Mouse (Mus musculus): ENCODE data around the gene Mrpl42. TPM values are rescaled to one million over a fixed set of nuclear protein-coding genes. Genes with fewer than 3 reads are reported as not detected.

The Mrpl42 gene
- polyA plus RNA-seq, 1 experiment from 2014 or later: 295 TPM

DNA sequence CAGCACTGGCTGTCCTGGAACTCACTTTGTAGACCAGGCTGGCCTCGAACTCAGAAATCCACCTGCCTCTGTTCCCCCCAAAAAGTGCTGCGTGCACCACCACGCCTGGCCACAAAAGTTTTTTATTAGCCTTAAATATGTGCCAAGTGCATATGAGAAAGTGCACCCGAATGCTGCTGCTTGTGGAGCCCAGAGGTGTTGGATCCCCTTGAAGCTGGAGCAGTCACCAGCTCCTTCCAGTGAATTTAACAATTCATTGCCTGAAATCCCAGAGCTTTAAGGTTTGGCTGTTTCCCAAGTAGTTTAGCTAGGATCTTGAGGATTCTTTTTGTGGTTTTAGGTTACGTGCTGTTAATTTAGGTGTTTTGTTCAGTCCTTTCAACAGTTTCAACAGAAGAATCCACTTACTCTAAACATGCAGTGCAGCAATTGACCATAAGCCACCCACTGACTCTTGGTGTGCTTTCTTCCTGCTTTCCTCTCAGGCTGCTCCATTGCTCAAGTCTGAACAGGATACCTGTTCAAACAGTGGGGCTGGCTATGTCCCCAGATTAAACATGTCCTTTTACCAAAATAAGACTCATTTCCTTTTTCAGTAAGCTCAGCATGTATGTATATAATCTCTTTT, 24.9 kb upstream of the Mrpl42 start:
- H3K9me3 ChIP-seq (ENCODE audit: control insufficient read depth, low read length): no peaks in the 10 kb centered on the region
- H3K36me3 ChIP-seq (ENCODE audit: control insufficient read depth, insufficient read depth, low read length): no peaks in the 10 kb centered on the region
- no peak overlapping the region for H3K27ac ChIP-seq (ENCODE audit: low read depth, low read length)
- no peak overlapping the region for H3K4me3 ChIP-seq (ENCODE audit: low read depth, low read length)
- no peak overlapping the region for H3K4me2 ChIP-seq (ENCODE audit: low read depth)
- DNase-seq (ENCODE audit: low spot score) (no peak), ATAC-seq (ENCODE audit: insufficient read depth, low FRiP score, low TSS enrichment) (no peak)
- 0 out of 2 replicates have a peak, but pooled peaks cover 2% of the 10 kb centered on the region for H3K4me1 ChIP-seq (ENCODE audit: control insufficient read depth, insufficient read depth, low read length)
- no peak overlapping the region for H3K9ac ChIP-seq (ENCODE audit: low read length)
- H3K27me3 ChIP-seq (ENCODE audit: control insufficient read depth, insufficient read depth, low read length): no peaks in the 10 kb centered on the region
- WGBS: 79% methylated on average over 5 of the region's 5 CpGs

DNA sequence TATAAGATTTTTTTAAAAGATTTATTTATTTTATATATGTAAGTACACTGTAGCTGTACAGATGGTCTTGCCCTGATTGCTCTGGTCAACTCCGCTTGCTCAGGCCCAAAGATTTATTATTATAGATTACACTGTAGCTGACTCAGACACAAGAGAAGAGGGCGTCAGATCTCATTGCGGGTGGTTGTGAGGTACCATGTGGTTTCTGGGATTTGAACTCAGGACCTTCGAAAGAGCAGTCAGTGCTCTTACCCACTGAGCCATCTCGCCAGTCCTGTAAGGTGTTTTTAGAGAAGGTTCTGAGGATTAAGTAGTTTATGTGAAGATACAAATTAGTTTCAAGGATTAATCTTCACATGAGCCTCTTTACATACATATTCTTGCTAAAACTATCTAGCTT, 24.1 kb upstream of the Mrpl42 start:
- DNase-seq (ENCODE audit: low spot score): no peak
- Histone ChIP-seq H3K27me3 (ENCODE audit: control insufficient read depth, insufficient read depth, low read length) (no peaks in the 10 kb centered on the region), H3K9ac (ENCODE audit: low read length) (no peak overlapping the region), H3K4me1 (ENCODE audit: control insufficient read depth, insufficient read depth, low read length) (0 out of 2 replicates have a peak, but pooled peaks cover under 1% of the 10 kb centered on the region), H3K4me2 (ENCODE audit: low read depth) (no peak overlapping the region), H3K27ac (ENCODE audit: low read depth, low read length) (no peak overlapping the region), H3K4me3 (ENCODE audit: low read depth, low read length) (no peak overlapping the region), H3K9me3 (ENCODE audit: control insufficient read depth, low read length) (no peaks in the 10 kb centered on the region), H3K36me3 (ENCODE audit: control insufficient read depth, insufficient read depth, low read length) (no peaks in the 10 kb centered on the region)
- WGBS: 93% methylated on average over 5 of the region's 5 CpGs
- ATAC-seq (ENCODE audit: insufficient read depth, low FRiP score, low TSS enrichment): no peak

DNA sequence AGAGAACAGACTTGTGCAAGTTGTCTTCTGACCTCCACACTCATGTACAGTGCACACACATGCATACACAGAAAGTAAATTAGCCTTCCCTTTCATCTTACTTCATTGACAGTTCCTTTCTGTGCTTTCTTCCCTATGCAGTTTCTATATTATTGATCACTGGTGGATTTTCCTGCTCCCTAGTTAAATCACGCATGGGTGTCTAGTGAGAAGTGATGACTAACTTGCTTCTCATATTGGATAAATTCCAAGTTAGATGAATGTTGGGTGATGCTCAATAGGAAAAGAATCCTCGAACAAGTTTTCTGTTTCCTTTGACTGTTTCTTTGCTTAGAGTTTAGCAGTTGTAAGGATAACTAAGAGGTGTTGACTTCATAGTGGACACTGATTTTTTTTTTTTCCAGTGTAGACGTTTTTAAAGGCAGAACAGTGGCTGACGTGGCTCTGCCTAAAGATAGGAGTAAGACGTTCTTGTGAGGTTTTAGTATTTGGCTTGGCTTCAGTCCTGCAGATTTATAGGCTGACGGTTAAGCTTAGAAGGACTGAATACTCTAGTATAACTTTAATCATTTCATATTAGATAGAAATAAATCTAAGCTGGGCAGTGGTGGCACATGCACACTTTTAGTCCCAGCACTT, 23.4 kb upstream of the Mrpl42 start:
- Histone ChIP-seq H3K4me3 (ENCODE audit: low read depth, low read length) (no peak overlapping the region), H3K27me3 (ENCODE audit: control insufficient read depth, insufficient read depth, low read length) (no peaks in the 10 kb centered on the region), H3K9me3 (ENCODE audit: control insufficient read depth, low read length) (no peaks in the 10 kb centered on the region), H3K4me1 (ENCODE audit: control insufficient read depth, insufficient read depth, low read length) (no peaks in the 10 kb centered on the region), H3K4me2 (ENCODE audit: low read depth) (no peak overlapping the region), H3K36me3 (ENCODE audit: control insufficient read depth, insufficient read depth, low read length) (no peaks in the 10 kb centered on the region), H3K9ac (ENCODE audit: low read length) (no peak overlapping the region), H3K27ac (ENCODE audit: low read depth, low read length) (no peak overlapping the region)
- DNase-seq (ENCODE audit: low spot score) (no peak), ATAC-seq (ENCODE audit: insufficient read depth, low FRiP score, low TSS enrichment) (no peak)
- 92% methylated on average over 6 of the region's 6 CpGs for WGBS

DNA sequence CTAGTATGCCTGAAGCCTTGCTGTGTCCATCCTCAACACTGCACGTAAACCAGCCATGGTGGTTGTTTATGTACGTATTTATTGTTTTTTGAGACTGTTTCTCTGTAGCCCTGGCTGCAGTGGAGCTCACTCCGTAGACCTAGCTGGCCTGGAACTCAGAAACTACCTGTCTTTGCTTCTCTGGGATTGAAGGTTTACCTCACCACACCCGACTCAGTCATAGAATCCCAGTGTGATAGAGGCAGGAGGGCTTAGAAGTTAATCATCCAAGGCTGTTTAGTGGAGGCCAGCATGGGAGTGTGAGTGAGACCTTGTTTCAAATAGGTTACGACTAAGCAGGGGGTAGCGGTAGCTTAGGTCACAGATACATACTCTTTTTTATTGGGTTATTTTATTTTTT, 15.9 kb upstream of the Mrpl42 start:
- Histone ChIP-seq H3K4me3 (ENCODE audit: low read depth, low read length) (no peak overlapping the region), H3K4me2 (ENCODE audit: low read depth) (no peak overlapping the region), H3K4me1 (ENCODE audit: control insufficient read depth, insufficient read depth, low read length) (peaks cover 2% of the 10 kb centered on the region; the same call in 1 of the 2 replicates), H3K27me3 (ENCODE audit: control insufficient read depth, insufficient read depth, low read length) (no peaks in the 10 kb centered on the region), H3K36me3 (ENCODE audit: control insufficient read depth, insufficient read depth, low read length) (no peaks in the 10 kb centered on the region), H3K27ac (ENCODE audit: low read depth, low read length) (no peak overlapping the region), H3K9me3 (ENCODE audit: control insufficient read depth, low read length) (no peaks in the 10 kb centered on the region), H3K9ac (ENCODE audit: low read length) (no peak overlapping the region)
- 93% methylated on average over 6 of the region's 6 CpGs for WGBS
- ATAC-seq (ENCODE audit: insufficient read depth, low FRiP score, low TSS enrichment) (no peak), DNase-seq (ENCODE audit: low spot score) (no peak)

DNA sequence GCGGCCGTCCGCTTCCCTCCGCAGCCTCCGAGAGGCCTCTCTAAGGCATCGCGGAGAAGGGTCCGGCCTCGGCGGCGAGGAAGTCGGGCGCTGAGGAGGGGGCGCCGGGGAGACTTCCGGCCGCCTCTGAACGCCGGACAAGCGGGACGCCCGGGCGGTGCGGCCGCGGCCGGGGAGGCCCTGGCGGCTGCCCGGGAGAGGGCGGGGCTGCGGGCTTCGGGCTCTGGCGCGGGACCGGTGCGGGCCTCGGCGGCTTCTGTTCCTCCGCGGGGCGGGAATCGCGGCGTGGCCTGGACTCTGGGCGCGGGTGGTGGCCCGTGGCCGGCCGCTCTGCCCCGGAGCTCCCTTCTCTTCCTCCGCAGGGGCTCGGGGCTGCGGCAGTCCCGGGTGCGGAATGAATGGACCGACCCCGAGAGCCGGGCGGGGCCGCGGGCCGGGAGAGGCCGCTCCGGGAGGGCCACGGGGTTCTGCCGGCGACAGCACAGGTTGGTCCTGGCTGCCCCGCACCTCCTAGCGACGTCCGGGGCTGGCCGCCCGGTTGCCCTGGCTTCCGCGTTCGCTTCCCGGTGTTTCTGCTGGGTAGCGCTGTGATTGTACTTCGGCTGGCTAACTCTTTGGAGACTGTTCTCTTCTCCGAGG, 13.7 kb upstream of the Mrpl42 start:
- Histone ChIP-seq H3K9ac (ENCODE audit: low read length) (peak overlapping the region; percentile 98), H3K36me3 (ENCODE audit: control insufficient read depth, insufficient read depth, low read length) (no peaks in the 10 kb centered on the region), H3K27ac (ENCODE audit: low read depth, low read length) (peak overlapping the region; percentile 82), H3K9me3 (ENCODE audit: control insufficient read depth, low read length) (no peaks in the 10 kb centered on the region), H3K4me2 (ENCODE audit: low read depth) (peak overlapping the region; percentile 64), H3K4me3 (ENCODE audit: low read depth, low read length) (peak overlapping the region; percentile 97), H3K4me1 (ENCODE audit: control insufficient read depth, insufficient read depth, low read length) (peaks cover 2% of the 10 kb centered on the region; the same call in 1 of the 2 replicates), H3K27me3 (ENCODE audit: control insufficient read depth, insufficient read depth, low read length) (no peaks in the 10 kb centered on the region)
- ATAC-seq (ENCODE audit: insufficient read depth, low FRiP score, low TSS enrichment) (peak; percentile 71), DNase-seq (ENCODE audit: low spot score) (peak; percentile 61)
- under 1% methylated on average over 67 of the region's 80 CpGs for WGBS

DNA sequence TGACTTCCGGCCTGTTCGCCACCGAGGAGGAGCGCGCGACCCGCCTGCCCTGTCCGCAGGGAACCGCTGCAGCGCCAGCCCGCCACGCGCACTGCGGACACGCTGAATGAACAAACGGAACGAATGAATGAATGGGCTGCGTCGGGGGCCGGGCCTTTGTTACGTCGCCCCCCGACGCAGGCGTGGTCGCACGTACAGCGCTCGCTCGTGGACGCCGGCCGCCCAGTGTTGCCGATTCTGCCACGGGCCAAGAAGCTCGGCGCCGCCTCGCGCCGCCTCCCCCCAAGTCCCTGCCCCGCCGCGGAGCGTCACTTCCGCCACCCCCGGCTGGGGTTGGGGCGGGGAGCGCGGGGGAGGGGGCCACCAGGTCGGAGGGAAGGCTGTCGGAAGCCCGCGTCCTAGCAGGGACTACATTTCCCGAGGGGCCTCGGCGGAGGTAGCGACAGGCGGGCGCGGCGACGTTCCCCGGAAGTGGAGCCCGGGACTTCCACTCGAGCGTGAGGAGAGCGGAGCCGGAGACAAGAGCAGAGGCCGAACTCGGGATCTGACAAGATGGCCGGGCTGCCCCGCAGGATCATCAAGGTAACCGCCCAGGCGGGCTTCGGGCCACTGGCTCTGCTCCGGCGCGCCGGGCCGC, 13.0 kb upstream of the Mrpl42 start, which contains the start of gene Ube2n:
Ube2n (plus strand) TSS at position 490 of the 637 bp plus-strand sequence.
- under 1% methylated on average over 80 of the region's 81 CpGs for WGBS
- no peaks in the 10 kb centered on the region for H3K27me3 ChIP-seq (ENCODE audit: control insufficient read depth, insufficient read depth, low read length)
- ATAC-seq (ENCODE audit: insufficient read depth, low FRiP score, low TSS enrichment): peak; percentile 97

DNA sequence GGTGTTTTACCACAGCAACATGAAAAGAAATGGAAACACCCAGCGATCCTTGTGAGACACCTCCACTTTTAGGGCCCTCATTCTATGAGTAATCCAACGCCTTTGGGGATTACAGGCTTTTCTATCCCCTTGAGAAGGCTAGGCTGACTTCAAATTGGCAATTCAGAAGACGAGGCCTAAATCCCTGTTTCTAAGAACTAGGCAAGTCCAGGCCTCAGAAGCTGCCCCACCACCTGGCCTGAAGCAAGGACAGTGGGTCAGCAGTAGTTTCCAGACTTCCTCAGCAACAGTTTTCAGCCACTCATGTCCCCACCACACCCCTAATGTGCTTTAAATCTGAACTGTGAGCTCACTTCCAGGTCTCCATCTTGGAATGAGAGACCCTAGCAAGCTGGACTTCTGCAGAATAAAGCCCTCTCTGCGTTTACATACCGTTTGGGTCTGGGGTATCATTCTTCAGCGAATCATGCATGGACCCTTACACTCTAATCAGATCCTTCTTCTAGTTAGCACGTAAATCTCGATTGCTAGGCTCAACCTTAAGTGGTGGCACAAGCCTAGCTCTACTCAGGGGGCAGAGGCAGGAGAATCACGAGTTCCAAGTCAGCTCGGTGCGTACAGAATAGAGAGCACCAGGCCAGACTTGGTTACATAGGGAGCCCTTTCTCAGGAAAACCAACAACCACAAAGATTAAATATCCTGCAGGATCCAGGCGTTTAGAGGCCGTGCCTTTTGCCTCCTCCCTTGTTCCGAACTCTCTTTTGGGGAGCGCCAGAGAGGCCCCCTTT, 12.2 kb upstream of the Mrpl42 start:
- no peaks in the 10 kb centered on the region for H3K36me3 ChIP-seq (ENCODE audit: control insufficient read depth, insufficient read depth, low read length)
- H3K4me1 ChIP-seq (ENCODE audit: control insufficient read depth, insufficient read depth, low read length): peaks cover 2% of the 10 kb centered on the region; the same call in 1 of the 2 replicates
- H3K9ac ChIP-seq (ENCODE audit: low read length): peak overlapping the region; percentile 98
- peak; percentile 13; the same call in 1 of the 2 replicates for ATAC-seq (ENCODE audit: insufficient read depth, low FRiP score, low TSS enrichment)
- no peaks in the 10 kb centered on the region for H3K9me3 ChIP-seq (ENCODE audit: control insufficient read depth, low read length)
- peak overlapping the region; percentile 82 for H3K27ac ChIP-seq (ENCODE audit: low read depth, low read length)
- H3K4me3 ChIP-seq (ENCODE audit: low read depth, low read length): peak overlapping the region; percentile 97
- no peaks in the 10 kb centered on the region for H3K27me3 ChIP-seq (ENCODE audit: control insufficient read depth, insufficient read depth, low read length)
- H3K4me2 ChIP-seq (ENCODE audit: low read depth): peak overlapping the region; percentile 54
- 35% methylated on average over 15 of the region's 15 CpGs for WGBS
- DNase-seq (ENCODE audit: low spot score): peak; percentile 25

More for the DNA sequence above, 13.0 kb upstream of the Mrpl42 start, which contains the start of gene Ube2n:
- Histone ChIP-seq H3K27ac (ENCODE audit: low read depth, low read length) (peak within 1 kb of the TSS; percentile 82), H3K4me1 (ENCODE audit: control insufficient read depth, insufficient read depth, low read length) (peaks cover 2% of the 10 kb centered on the region; the same call in 1 of the 2 replicates), H3K4me2 (ENCODE audit: low read depth) (peak within 1 kb of the TSS; percentile 64), H3K4me3 (ENCODE audit: low read depth, low read length) (peak within 1 kb of the TSS; percentile 97), H3K9me3 (ENCODE audit: control insufficient read depth, low read length) (no peaks in the 10 kb centered on the region), H3K9ac (ENCODE audit: low read length) (peak within 1 kb of the TSS; percentile 98), H3K36me3 (ENCODE audit: control insufficient read depth, insufficient read depth, low read length) (no peaks in the 10 kb centered on the region)
- peak; percentile 99 for DNase-seq (ENCODE audit: low spot score)

DNA sequence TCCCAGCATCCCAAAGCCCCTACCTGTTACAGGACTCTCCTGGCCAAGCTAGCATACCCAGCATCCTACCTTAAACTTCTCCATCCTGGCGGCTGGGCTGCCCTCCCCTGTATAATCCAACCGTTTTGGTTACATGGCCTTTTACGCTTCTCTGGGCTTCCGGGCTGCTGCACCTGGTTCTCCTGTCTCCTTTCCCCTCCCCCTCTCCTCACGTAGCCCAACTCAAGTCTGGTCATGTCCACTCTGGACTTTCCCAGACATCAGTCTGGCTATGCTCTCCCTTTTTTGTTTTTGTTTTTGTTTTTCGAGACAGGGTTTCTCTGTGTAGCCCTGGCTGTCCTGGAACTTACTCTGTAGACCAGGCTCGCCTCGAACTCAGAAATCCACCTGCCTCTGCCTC, 10.9 kb upstream of the Mrpl42 start:
- H3K36me3 ChIP-seq (ENCODE audit: control insufficient read depth, insufficient read depth, low read length): no peaks in the 10 kb centered on the region
- DNase-seq (ENCODE audit: low spot score) (no peak), ATAC-seq (ENCODE audit: insufficient read depth, low FRiP score, low TSS enrichment) (no peak)
- WGBS: 91% methylated on average over 8 of the region's 8 CpGs
- H3K4me2 ChIP-seq (ENCODE audit: low read depth): no peak overlapping the region
- H3K9ac ChIP-seq (ENCODE audit: low read length): no peak overlapping the region
- H3K4me3 ChIP-seq (ENCODE audit: low read depth, low read length): no peak overlapping the region
- no peaks in the 10 kb centered on the region for H3K9me3 ChIP-seq (ENCODE audit: control insufficient read depth, low read length)
- no peaks in the 10 kb centered on the region for H3K27me3 ChIP-seq (ENCODE audit: control insufficient read depth, insufficient read depth, low read length)
- peaks cover 2% of the 10 kb centered on the region; the same call in 1 of the 2 replicates for H3K4me1 ChIP-seq (ENCODE audit: control insufficient read depth, insufficient read depth, low read length)
- H3K27ac ChIP-seq (ENCODE audit: low read depth, low read length): no peak overlapping the region
